Mouse (Mus musculus) heart, postnatal 36 days (tissue): ENCODE measurements around the gene Vwa3a. TPM values are rescaled to one million over a fixed set of nuclear protein-coding genes. Genes with fewer than 3 reads are reported as not detected.
"Not testable (repeated sequence)": the region's sequence is repeated elsewhere in the genome, so short reads cannot be mapped to it uniquely, and the experiment has no call there.

Experiments
- DNase-seq, 2 experiments: peaks; one replicate each; pipeline ENCODE4 v3.0.0; 2021 to 2022
- intact Hi-C: fragments of 180-260 bp; cut with DNase I; formaldehyde crosslinking; loops from one replicate; pipeline ENCODE4 v1.15.1; 2025
- total RNA-seq, 2 experiments: library from RNA; stranded (reverse); gene quantifications; 2 replicates each; pipeline ENCODE4 v1.2.3; 2021

The Vwa3a gene
- 1 to 10 TPM; 2.9 to 5.7 TPM for total RNA-seq

DNA sequence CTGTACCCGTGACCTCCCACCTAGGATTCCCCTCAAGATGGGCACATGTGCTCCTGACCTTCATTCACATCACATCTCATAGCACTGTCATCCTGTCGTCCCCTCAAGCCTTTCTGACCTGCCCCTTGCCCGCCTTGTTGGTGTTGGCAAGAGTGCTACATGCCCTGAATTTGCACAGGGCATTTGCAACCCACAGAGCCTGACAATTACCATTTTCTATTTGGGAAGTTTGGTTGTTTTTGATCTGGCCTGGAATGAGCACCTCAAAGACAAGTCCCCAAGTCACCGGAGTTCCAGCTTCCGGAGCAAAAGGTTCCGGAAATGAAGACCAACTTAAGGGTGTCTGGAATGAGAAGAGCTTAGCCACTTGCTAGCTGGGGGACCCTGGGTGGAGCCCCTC, at the start of gene Vwa3a:
TSS of gene Vwa3a (plus strand) at position 301 of the 400 bp plus-strand sequence.
- intact Hi-C loops = no loop called here
- no peak for DNase-seq

DNA sequence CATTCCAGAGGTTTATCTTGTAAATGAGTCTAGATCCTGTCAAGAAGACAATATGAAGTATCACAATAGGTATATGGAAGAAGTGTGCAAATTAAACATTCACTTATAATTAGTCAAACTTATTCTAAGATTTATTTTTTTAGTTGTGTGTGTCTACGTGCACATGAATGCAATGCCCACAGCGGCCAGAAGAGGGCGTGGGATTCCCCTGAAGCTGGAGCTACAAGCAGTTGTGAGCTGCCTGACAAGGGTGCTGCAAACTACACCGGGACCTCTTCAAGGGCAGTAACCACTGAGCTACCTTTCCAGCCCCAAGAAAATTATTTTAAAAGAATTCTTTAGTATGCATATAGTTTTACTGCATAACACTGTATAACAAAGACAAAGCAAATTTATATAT, 48.5 kb upstream of the Vwa3a start:
- DNase-seq = no peak
- intact Hi-C loops = no loop called here

DNA sequence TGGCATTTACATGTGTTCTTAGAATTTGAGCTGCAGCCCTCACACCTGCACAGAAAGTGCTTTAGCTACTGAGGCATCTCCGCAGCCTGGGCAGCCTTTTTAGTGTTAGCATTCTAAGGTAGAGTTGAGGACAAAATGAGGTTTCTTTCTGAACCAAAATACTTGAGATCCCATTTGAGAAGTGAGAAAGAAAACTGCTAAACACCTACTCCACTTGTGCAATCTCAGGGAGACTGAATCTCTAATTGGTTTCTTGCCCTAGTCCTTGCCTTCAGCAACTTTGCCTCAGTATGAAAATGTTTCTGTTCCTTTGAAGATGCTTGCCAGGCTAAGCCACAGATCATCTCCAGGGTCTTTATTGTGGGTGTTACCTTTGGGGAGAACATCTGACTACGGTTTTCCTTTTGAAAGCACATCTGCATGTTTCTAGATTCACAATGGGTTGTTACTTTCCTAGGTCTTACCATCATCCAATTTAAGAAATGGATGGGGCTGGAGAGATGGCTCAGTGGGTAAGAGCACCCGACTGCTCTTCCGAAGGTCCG, 45.2 kb upstream of the Vwa3a start:
- no peak for DNase-seq
- intact Hi-C loops = no loop called here

DNA sequence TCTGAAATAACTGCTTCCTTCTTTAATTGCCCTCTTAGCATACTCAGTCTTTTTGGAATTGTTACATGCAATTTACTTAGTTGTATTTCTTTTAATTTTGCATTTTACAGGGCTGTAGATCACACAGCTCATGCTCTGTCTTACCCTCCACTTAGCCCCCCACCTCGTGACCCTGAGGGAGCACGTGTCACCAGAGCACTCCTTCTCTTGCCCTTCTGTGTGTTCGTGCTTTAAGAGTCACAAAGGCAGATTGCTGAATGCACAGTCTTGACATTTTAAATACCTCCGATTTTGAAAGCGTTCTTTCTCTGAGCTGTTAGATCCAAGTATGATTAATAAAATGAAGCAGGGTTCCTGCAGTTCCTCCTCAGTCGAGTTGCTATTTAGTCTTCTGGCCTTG, 43.9 kb upstream of the Vwa3a start:
- no peak for DNase-seq
- intact Hi-C loops = no loop called here

DNA sequence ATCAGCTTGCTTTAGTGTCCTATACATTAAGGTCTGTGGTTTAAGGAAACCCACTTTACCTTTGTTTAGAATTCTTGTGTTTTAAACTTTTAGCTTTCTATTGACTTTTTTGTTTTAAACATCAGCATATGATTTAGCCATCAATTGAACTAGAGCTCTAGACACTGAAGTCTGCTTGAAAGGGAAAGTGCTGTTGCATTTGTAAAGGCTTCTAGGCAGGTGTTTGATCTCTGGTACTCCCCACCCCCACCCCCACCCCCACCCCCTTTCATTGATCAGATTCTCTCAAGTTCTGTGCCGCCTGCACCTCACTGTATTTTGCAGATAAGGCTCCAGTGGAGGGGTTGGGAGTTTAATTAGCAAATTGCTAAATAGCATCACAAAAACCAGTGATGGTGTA, 43.5 kb upstream of the Vwa3a start:
- no peak for DNase-seq
- intact Hi-C loops = no loop called here

- DNase-seq = no peak
- intact Hi-C loops = no loop called here
These were observed 42.8 kb upstream of the Vwa3a start for GRCm38 (mm10) chr7:120696331-120696730.

DNA sequence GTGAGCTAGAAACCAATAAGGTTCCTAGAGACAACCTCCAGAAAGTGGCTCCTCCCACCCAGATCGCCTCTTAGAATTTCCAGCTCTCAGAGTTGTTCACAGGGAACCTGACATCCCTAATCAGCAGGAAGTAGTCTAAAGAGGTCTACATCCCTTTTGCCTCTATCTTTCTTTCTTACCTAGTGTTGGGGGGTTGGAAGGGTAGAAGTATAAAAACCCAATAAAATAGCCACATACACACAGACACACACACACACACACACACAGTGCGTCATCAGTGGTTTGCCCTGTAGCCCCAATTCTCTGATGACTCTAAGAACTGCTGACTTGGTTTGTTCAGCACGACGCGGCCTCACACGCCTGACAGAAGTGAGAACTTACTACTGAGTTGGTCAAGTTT, 39.5 kb upstream of the Vwa3a start:
- intact Hi-C loops = no loop called here
- DNase-seq = no peak

GRCm38 (mm10) chr7:120703888-120704287, 35.2 kb upstream of the Vwa3a start:
- intact Hi-C loops = no loop called here
- no peak for DNase-seq

DNA sequence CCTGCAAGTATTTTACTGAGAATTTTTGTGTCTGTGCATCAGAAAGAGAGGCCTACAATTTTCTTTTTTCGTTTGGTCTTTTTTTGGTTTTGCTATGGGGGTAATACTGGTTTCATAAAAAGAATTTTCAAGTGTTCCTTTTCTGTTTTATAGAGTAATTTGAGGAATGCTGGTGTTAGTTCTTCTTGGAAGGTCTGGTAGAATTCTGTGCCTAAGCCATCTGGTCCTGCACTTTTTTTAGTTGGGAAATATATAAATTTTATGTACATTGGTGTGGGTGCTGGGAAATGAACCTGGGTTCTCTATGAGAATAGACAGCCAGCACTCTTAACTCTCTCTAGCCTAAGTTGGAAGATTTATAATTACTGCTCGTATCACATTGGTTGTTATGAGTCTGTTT, 27.0 kb upstream of the Vwa3a start:
- intact Hi-C loops = no loop called here
- DNase-seq = no peak

GRCm38 (mm10) chr7:120713225-120713624, 25.9 kb upstream of the Vwa3a start:
- DNase-seq = no peak
- intact Hi-C loops = no loop called here

GRCm38 (mm10) chr7:120713951-120714350, 25.2 kb upstream of the Vwa3a start:
- DNase-seq = peak; percentile 35 to 42

GRCm38 (mm10) chr7:120717261-120717660, 21.9 kb upstream of the Vwa3a start:
- intact Hi-C loops = no loop called here

More at GRCm38 (mm10) chr7:120713951-120714350, 25.2 kb upstream of the Vwa3a start:
- intact Hi-C loops = not testable (repeated sequence)

DNA sequence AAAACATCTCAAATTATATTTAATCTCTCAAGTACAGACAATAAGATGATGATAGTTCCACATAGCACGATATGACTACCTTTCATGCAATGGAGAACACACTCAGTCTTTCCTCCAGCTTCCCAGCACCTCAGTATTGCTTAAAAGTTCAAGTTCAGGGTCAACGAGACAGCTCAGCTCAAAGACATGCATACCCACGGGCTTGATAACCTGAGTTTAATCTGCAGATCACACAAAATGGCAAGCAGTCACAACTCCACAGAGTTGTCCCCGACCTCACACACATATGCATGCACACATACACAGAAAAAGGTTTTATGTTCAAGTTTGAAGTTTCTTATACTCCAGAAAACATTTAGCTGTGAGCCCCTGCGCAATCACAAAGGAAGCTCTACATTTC, 18.1 kb upstream of the Vwa3a start:
- intact Hi-C loops = no loop called here
- DNase-seq = no peak

More at GRCm38 (mm10) chr7:120717261-120717660, 21.9 kb upstream of the Vwa3a start:
- DNase-seq = no peak

GRCm38 (mm10) chr7:120721456-120721855, 17.7 kb upstream of the Vwa3a start:
- no peak for DNase-seq
- intact Hi-C loops = no loop called here

- no peak for DNase-seq
- intact Hi-C loops = no loop called here
These were observed 17.1 kb upstream of the Vwa3a start for GRCm38 (mm10) chr7:120722063-120722462.

- no peak for DNase-seq
- intact Hi-C loops = no loop called here
These were observed 16.3 kb upstream of the Vwa3a start for GRCm38 (mm10) chr7:120722839-120723278.

GRCm38 (mm10) chr7:120727581-120727980, 11.5 kb upstream of the Vwa3a start:
- no peak for DNase-seq
- intact Hi-C loops = loop anchor here (5.0 kb wide), 1 partner anchor 95 kb away; no protein-coding TSS in a partner anchor

DNA sequence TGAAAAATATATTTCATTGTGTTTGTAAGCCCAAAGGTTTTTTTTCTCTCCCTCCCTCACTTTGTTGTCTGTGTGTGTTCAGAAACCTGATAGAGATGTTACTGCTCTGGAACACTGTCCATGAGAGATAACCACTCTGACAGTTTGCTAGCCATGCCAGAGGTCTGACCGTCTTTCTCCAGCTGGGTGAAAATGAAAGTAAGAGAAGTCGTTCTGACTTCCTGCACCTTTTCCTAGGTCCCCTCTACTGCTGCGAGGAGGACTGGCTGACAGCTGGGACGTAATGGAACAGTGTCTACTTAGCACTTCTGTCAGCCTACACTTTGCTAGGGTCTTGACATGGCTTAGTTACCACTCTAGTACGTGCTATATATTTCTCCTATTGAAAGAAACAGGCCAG, 9.5 kb upstream of the Vwa3a start:
- intact Hi-C loops = loop anchor here (2.0 to 5.0 kb wide), 3 partner anchors 23 to 93 kb away; partner anchors contain the start of gene Pdzd9
- DNase-seq = no peak

DNA sequence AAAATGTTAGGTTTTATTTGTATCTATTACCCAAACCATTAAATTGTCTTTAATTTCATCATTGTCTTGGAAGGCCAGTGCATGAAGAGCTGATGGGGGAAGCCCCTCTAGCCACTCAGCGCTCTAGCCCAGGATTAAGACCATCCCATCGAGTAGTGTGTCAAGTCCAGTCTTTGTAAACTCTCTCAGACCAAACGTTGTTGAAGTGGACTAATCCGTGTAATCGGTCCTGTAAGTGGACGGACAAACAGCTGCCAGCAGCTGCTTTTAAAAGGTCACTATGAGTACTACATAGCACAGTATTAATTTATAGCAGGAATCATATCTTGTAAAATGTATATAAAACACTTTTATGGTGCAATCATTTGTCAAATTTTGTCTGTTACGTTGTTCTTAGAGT, 6.2 kb upstream of the Vwa3a start:
- intact Hi-C loops = no loop called here

GRCm38 (mm10) chr7:120739558-120740101, 512 bp downstream of the Vwa3a start:
- intact Hi-C loops = no loop called here
- peak; percentile 45 to 49 for DNase-seq

More for the DNA sequence above, 6.2 kb upstream of the Vwa3a start:
- DNase-seq = no peak

GRCm38 (mm10) chr7:120743366-120744351, 4.5 kb downstream of the Vwa3a start:
- no peak for DNase-seq
- intact Hi-C loops = no loop called here
